Mouse (Mus musculus): ENCODE data around the gene Arhgap9.

DNA sequence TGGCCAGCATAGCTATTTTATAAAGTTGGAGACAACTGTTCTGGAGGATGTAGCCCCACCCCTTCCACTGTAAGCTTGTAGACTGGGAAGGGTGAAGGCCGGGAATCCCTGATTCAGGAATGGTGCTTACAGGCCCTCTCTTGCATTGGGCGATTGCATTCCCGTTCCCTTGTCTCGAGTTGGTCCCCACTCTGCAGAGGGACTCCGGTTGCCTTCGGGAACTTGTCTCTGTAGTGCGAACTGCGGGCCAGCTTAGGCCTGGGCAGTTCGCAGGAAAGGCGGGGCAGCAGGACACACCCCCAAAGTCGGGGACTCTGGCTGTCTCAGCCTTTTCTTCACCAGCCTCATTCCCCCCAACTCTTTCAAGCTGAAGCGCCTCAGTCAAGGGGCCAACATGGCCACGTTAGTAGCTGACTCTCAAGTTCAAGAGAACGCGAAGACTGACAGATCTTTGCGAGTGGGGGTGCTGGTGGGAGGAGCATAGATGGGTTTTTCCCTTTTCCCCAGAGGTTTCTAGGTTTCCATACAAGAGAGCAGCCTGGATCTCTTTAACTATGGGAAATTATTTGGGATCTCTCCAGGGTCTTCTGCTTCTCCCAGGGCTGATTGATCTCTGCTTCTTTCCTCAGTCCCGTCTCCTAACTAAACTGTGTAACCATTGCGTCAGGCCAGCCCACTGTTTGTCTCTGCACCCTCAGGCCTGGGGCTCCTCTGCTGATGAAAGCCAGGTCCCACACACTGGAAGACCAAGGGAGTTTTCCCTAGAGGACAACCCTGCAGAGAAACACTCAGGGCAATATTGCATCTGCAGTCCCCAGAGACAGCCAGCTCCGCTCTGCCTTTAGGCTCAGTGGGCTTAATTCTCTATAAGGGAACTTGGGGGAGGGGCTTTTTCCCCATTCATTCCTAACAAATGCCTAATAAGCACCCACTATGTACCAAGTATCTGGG is 30.6 kb upstream of the Arhgap9 start:
- 0 out of 2 replicates have a peak, but pooled peaks have one; percentile 9 for TF ChIP-seq EP300 (IDR thresholded peaks at IDR 0.05; ENCODE audit: low read length)
- TF ChIP-seq POLR2A (IDR thresholded peaks at IDR 0.05; ENCODE audit: low read depth, low read length), result no peak; the same call in 1 of the 2 replicates
- TF ChIP-seq CTCF (conservative IDR thresholded peaks at IDR 0.05 in 1 of 2, IDR thresholded peaks at IDR 0.05 in 1 of 2; ENCODE audit: low read depth in 2 of 2, low read length in 2 of 2), result no peak
- TF ChIP-seq ZMIZ1 (IDR thresholded peaks at IDR 0.05; ENCODE audit: low read depth, low read length), result no peak
- peak; percentile 32 for TF ChIP-seq ETS1 (conservative IDR thresholded peaks at IDR 0.05; ENCODE audit: low read depth, low read length)
- no peak for TF ChIP-seq USF2 (conservative IDR thresholded peaks at IDR 0.05; ENCODE audit: low read depth, low read length)
- TF ChIP-seq GABPA (IDR thresholded peaks at IDR 0.05; ENCODE audit: insufficient replicate concordance, low read depth, low read length), result no peak
- peak; percentile 25; the same call in 1 of the 2 replicates for TF ChIP-seq IRF4 (IDR thresholded peaks at IDR 0.05; ENCODE audit: low read depth, low read length)

Data from CH12.LX (cell line).